ENCODE assay signal across 32 mouse cellular contexts in the genomic region with DNA sequence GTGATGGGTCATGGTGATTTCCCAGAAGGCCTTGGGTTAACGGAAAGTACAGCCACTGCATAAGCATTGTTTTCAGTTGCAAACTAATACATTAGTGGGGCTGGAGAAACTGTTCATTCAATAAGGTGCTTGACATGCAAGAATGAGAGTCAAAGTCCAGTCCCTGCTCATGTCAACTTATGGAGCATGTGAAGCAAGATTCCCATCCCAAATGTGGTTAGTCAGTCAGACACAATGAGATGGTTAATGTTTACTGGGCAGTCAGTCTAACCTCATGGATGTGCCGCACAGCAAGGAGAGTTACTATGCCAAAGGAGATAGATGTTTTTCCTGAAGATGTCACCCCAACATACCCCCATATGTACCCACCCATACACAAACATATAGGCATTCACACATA.
"Had no signal": no experiment of that assay in that cellular context is flagged by ENCODE, and none has a peak within 500 bp of the region (broad histone marks: within the 10 kb centered on the region; RNA-seq: fewer than 3 reads in every experiment).

No protein-coding gene starts in this region.

- H3K27me3 ChIP-seq: heart, embryonic 12.5 days; heart, embryonic 13.5 days; heart, embryonic 15.5 days; hindbrain, embryonic 12.5 days; hindbrain, embryonic 13.5 days; hindbrain, embryonic 15.5 days; intestine, embryonic 15.5 days had no signal

- DNase-seq: heart, adult 2 months; heart, postnatal 10 days; heart, postnatal 14 days; heart, postnatal 36 days; heart, postnatal 4 days; kidney, adult 11 months; kidney, adult 8-10 months; kidney, adult 9 months; kidney, postnatal 10 days; kidney, postnatal 14 days; kidney, postnatal 25 days; kidney, postnatal 4 days; layer of hippocampus, adult 9-11 months; layer of hippocampus, postnatal 36 days had no signal

- H3K36me3 ChIP-seq: heart, embryonic 10.5 days; heart, embryonic 12.5 days; heart, embryonic 13.5 days; heart, embryonic 15.5 days; hindbrain, embryonic 10.5 days; hindbrain, embryonic 12.5 days; hindbrain, embryonic 13.5 days; hindbrain, embryonic 15.5 days; intestine, embryonic 15.5 days had no signal

- H3K4me1 ChIP-seq: heart, embryonic 10.5 days; heart, embryonic 12.5 days; heart, embryonic 13.5 days; heart, embryonic 15.5 days; hindbrain, embryonic 10.5 days; hindbrain, embryonic 12.5 days; hindbrain, embryonic 13.5 days; hindbrain, embryonic 15.5 days; intestine, embryonic 15.5 days had no signal

- H3K4me2 ChIP-seq: heart, embryonic 11.5 days; heart, embryonic 12.5 days; heart, embryonic 13.5 days; heart, embryonic 15.5 days; hindbrain, embryonic 12.5 days; hindbrain, embryonic 13.5 days; hindbrain, embryonic 14.5 days; hindbrain, embryonic 15.5 days; intestine, embryonic 15.5 days had no signal

- H3K27ac ChIP-seq: heart, adult 2 months; heart, embryonic 10.5 days; heart, embryonic 13.5 days; heart, embryonic 15.5 days; hindbrain, embryonic 10.5 days; hindbrain, embryonic 12.5 days; hindbrain, embryonic 13.5 days; hindbrain, embryonic 14.5 days; hindbrain, embryonic 15.5 days; hindbrain, postnatal 0 days; intestine, embryonic 15.5 days; layer of hippocampus, adult 2 months; left cerebral cortex, adult 2 months had no signal

- H3K9me3 ChIP-seq: heart, embryonic 10.5 days; heart, embryonic 12.5 days; heart, embryonic 13.5 days; heart, embryonic 15.5 days; hindbrain, embryonic 10.5 days; hindbrain, embryonic 12.5 days; hindbrain, embryonic 13.5 days; hindbrain, embryonic 15.5 days; intestine, embryonic 15.5 days had no signal

- H3K9ac ChIP-seq: heart, embryonic 12.5 days; heart, embryonic 13.5 days; heart, embryonic 15.5 days; hindbrain, embryonic 12.5 days; hindbrain, embryonic 13.5 days; hindbrain, embryonic 14.5 days; hindbrain, embryonic 15.5 days; intestine, embryonic 15.5 days had no signal

- H3K4me3 ChIP-seq: heart, adult 2 months; heart, embryonic 10.5 days; heart, embryonic 12.5 days; heart, embryonic 13.5 days; heart, embryonic 15.5 days; hindbrain, embryonic 10.5 days; hindbrain, embryonic 12.5 days; hindbrain, embryonic 13.5 days; hindbrain, embryonic 15.5 days; intestine, embryonic 15.5 days; layer of hippocampus, adult 2 months; left cerebral cortex, adult 2 months had no signal

- ATAC-seq: hindbrain, embryonic 16.5 days; hindbrain, postnatal 0 days; inflammation-experienced regulatory T-cells, adult 6 months; intestine, embryonic 15.5 days; intestine, embryonic 16.5 days; intestine, postnatal 0 days had no signal
